Mouse (Mus musculus) kidney, postnatal 0 days (tissue): ENCODE measurements around the gene Armh3. TPM values are rescaled to one million over a fixed set of nuclear protein-coding genes. Genes with fewer than 3 reads are reported as not detected.

Experiments used
- ATAC-seq: fragments of 200-750 bp; cut with Nextera tagmentation; replicated peaks from 2 replicates; pipeline ENCODE4 v1.8.0; 2017; ENCODE audit warnings: low read depth, moderate number of reproducible peaks, moderate TSS enrichment, moderate library complexity; ENCODE audit not compliant: low FRiP score
- DNase-seq: peaks from one replicate; pipeline ENCODE4 v3.0.0-alpha.2; 2016; ENCODE audit warnings: low spot score
- H3K27ac ChIP-seq: fragments of 300-500 bp; sonication (generic); 2 replicates; pipeline ENCODE4 v1.5.1; 2014; ENCODE audit warnings: mild to moderate bottlenecking
- H3K27me3 ChIP-seq: fragments of 300-500 bp; sonication (generic); 2 replicates; pipeline ENCODE4 v1.6.1; 2014; ENCODE audit warnings: low read length, mixed read lengths; ENCODE audit not compliant: insufficient read depth
- H3K36me3 ChIP-seq: fragments of 300-500 bp; sonication (generic); 2 replicates; pipeline ENCODE4 v1.6.1; 2014; ENCODE audit warnings: low read length, mixed read lengths; ENCODE audit not compliant: insufficient read depth
- H3K4me1 ChIP-seq: fragments of 300-500 bp; sonication (generic); replicated peaks from 2 replicates; pipeline ENCODE4 v1.6.1; 2014; ENCODE audit warnings: antibody characterized with exemption, low read length, mixed read lengths; ENCODE audit not compliant: insufficient read depth
- H3K4me2 ChIP-seq: fragments of 300-500 bp; sonication (generic); 2 replicates; pipeline ENCODE4 v1.6.1; 2014; ENCODE audit warnings: mild to moderate bottlenecking, low read length, moderate library complexity, mixed read lengths
- H3K4me3 ChIP-seq: fragments of 300-500 bp; sonication (generic); replicated peaks from 2 replicates; pipeline ENCODE4 v1.5.1; 2014; ENCODE audit warnings: low read depth, low read length
- H3K9ac ChIP-seq: fragments of 300-500 bp; sonication (generic); 2 replicates; pipeline ENCODE4 v1.6.1; 2014; ENCODE audit warnings: low read depth, low read length
- H3K9me3 ChIP-seq: fragments of 300-500 bp; sonication (generic); replicated peaks from 2 replicates; pipeline ENCODE4 v1.6.1; 2016; ENCODE audit warnings: low read length, inconsistent platforms, mixed read lengths
- CTCF ChIP-seq: IDR thresholded peaks from 2 replicates; pipeline ENCODE4 v1.5.1; 2016; ENCODE audit warnings: antibody characterized with exemption, low read depth, mild to moderate bottlenecking, moderate library complexity
- WGBS: fragments of 180-500 bp; shearing (Covaris S2); extraction: QIAGEN DNeasy Blood & Tissue Kit; methylation state at CpG from one replicate; pipeline ENCODE4 v1.1.7; 2014; 5-methylcytosine and 5-hydroxymethylcytosine counted together
- polyA plus RNA-seq: library from polyadenylated mRNA; unstranded; fragments of >200 nt; fragmentation: Nextera tagmentation; extraction: Ambion mirVana; gene quantifications from 2 replicates; pipeline ENCODE4 v1.2.1, GENCODE M21; 2015

The Armh3 gene
- polyA plus RNA-seq, 1 experiment from 2014 or later = 13.2 TPM

GRCm38 (mm10) chr19:45847016-45847732 lies 151.1 kb downstream of the Armh3 start:
- Histone ChIP-seq H3K9me3 (no peaks in the 10 kb centered on the region), H3K27me3 (no peaks in the 10 kb centered on the region), H3K4me1 (no peaks in the 10 kb centered on the region), H3K27ac (no peak overlapping the region), H3K4me2 (no peak overlapping the region), H3K4me3 (no peak overlapping the region), H3K36me3 (no peaks in the 10 kb centered on the region), H3K9ac (no peak overlapping the region)
- WGBS = 93% methylated on average over 3 of the region's 3 CpGs
- ATAC-seq = no peak
- peak; percentile 67 for TF ChIP-seq CTCF
- DNase-seq = no peak

GRCm38 (mm10) chr19:45844209-45844608 lies 154.1 kb downstream of the Armh3 start:
- Histone ChIP-seq H3K4me2 (no peak overlapping the region), H3K36me3 (no peaks in the 10 kb centered on the region), H3K27me3 (no peaks in the 10 kb centered on the region), H3K4me3 (no peak overlapping the region), H3K27ac (no peak overlapping the region), H3K9ac (no peak overlapping the region), H3K4me1 (no peaks in the 10 kb centered on the region), H3K9me3 (no peaks in the 10 kb centered on the region)
- DNase-seq (no peak), ATAC-seq (no peak)
- 83% methylated on average over 3 of the region's 3 CpGs for WGBS
- no peak for TF ChIP-seq CTCF

- no peak for TF ChIP-seq CTCF
- H3K4me2 ChIP-seq = no peak overlapping the region
- H3K27me3 ChIP-seq = no peaks in the 10 kb centered on the region
- no peak overlapping the region for H3K27ac ChIP-seq
- no peak for DNase-seq
- H3K9me3 ChIP-seq = no peaks in the 10 kb centered on the region
- 61% methylated on average over 10 of the region's 10 CpGs for WGBS
- no peaks in the 10 kb centered on the region for H3K4me1 ChIP-seq
- no peaks in the 10 kb centered on the region for H3K36me3 ChIP-seq
- no peak for ATAC-seq
- H3K4me3 ChIP-seq = no peak overlapping the region
- H3K9ac ChIP-seq = no peak overlapping the region
Observed at GRCm38 (mm10) chr19:45843424-45843823, 154.9 kb downstream of the Armh3 start.

- DNase-seq (peak; percentile 38), ATAC-seq (no peak)
- Histone ChIP-seq H3K4me2 (no peak overlapping the region), H3K27me3 (no peaks in the 10 kb centered on the region), H3K9ac (no peak overlapping the region), H3K4me1 (no peaks in the 10 kb centered on the region), H3K36me3 (no peaks in the 10 kb centered on the region), H3K27ac (no peak overlapping the region), H3K9me3 (no peaks in the 10 kb centered on the region), H3K4me3 (no peak overlapping the region)
- TF ChIP-seq CTCF = no peak
- whole genome bisulfite sequencing = 48% methylated on average over 12 of the region's 12 CpGs
Observed at GRCm38 (mm10) chr19:45837050-45837994, 161.0 kb downstream of the Armh3 start.

GRCm38 (mm10) chr19:45835490-45835889 lies 162.8 kb downstream of the Armh3 start:
- Histone ChIP-seq H3K9me3 (no peaks in the 10 kb centered on the region), H3K4me1 (no peaks in the 10 kb centered on the region), H3K36me3 (no peaks in the 10 kb centered on the region), H3K27me3 (no peaks in the 10 kb centered on the region), H3K4me3 (no peak overlapping the region), H3K27ac (no peak overlapping the region), H3K4me2 (no peak overlapping the region), H3K9ac (no peak overlapping the region)
- no peak for ATAC-seq
- no peak for TF ChIP-seq CTCF
- WGBS = 76% methylated on average over 10 of the region's 10 CpGs
- no peak for DNase-seq

- Histone ChIP-seq H3K9me3 (no peaks in the 10 kb centered on the region), H3K4me2 (no peak overlapping the region), H3K4me3 (no peak overlapping the region), H3K27me3 (no peaks in the 10 kb centered on the region), H3K9ac (no peak overlapping the region), H3K27ac (no peak overlapping the region), H3K4me1 (no peaks in the 10 kb centered on the region), H3K36me3 (no peaks in the 10 kb centered on the region)
- 78% methylated on average over 10 of the region's 10 CpGs for WGBS
- ATAC-seq = no peak
- no peak for TF ChIP-seq CTCF
- DNase-seq = no peak
Observed at GRCm38 (mm10) chr19:45833665-45834064, 164.6 kb downstream of the Armh3 start.
